Mouse (Mus musculus) thymus, postnatal 36 days (tissue): ENCODE results near the gene Ppp2r2c.

Source experiments
- DNase-seq, 2 experiments: peaks; one replicate each; pipeline ENCODE4 v3.0.0; 2022; ENCODE audit warnings: mixed read lengths in 2 of 2

Gene Ppp2r2c

GRCm38 (mm10) chr5:36898415-36899109, 30.2 kb downstream of the Ppp2r2c start:
- DNase-seq: no peak

DNA sequence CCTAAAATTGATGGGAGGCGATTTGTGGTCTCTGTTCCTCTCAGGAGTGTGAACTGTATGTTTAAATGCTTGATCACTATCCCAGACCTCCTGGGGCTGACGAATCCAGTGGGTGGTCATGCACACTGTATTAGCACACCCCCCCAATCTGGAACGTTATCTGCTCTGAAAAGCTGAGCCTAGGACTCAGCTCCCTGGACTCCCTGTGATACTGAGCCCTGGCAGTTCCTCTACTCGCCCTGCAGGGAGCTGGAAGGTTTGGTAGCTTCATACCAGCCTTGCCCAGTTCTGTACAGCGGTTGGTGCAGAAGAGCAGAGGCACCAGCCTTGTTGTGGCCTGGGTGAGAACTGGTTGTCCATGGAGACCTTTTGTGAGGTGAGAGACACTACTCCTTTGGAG, 31.1 kb downstream of the Ppp2r2c start:
- DNase-seq: no peak

DNA sequence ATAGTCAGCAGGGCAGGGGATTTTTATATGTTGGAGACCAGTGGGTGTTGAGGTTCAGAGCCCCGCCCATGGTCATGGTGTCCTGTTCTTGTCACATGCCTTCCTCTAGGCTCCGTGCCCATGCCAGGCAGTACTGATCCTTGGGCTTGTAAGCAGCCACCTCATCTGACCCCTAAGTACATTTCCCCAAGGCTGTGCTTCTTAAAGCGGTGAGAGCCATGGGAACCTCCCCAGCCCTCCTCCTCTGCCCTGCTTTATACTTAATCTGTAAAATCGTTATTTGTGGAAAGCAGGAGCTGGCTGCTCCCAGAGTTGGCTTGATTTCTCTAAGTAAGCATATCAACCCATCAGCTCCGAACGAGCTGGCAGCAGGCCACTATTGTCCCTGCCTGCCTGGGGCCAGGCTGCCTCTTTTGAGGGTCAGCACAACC, 31.9 kb downstream of the Ppp2r2c start:
- no peak for DNase-seq

DNA sequence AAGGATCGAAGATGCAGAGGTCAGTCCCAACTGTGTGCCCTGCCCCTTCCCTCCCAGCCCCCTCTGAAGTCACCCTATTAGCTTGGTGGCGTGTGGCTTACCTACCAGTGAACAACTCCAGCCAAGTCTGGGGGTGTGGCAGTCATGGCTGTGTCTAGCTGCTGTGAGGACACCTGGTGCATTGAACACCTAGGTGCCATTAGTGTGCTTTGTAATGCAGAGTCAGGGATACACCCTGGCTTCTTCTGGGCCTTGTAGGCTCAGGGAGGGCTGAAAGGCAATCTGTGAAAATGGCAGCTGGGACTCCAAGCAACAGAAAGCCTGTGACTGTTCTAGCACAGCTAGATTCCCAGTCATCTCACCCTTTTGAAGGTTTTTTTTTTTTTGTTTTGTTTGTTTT, 34.5 kb downstream of the Ppp2r2c start:
- DNase-seq: no peak

- no peak for DNase-seq
Observed at GRCm38 (mm10) chr5:36904131-36904530, 35.8 kb downstream of the Ppp2r2c start.

DNA sequence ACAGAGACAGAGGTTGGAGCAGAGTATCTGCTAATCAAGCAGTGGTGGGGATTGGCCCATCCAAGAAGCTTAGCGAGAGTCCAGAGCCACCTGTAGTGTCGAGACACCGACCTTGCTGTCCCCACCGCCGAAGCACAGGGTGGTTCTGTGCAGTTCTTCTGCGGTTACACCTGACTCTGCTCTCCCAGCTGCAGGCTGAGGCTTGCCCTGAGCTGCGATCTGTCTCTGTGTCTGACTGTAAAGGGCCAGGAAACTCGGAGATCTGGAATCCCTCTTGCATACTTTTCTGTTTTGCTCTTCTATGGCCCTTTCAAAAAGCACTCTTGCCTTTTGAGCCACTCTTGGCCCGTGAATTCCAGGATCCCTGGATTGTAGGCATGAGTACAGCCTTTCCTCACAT, 36.4 kb downstream of the Ppp2r2c start:
- DNase-seq: no peak

- DNase-seq: no peak
Observed at GRCm38 (mm10) chr5:36905216-36905615, 36.9 kb downstream of the Ppp2r2c start.

DNA sequence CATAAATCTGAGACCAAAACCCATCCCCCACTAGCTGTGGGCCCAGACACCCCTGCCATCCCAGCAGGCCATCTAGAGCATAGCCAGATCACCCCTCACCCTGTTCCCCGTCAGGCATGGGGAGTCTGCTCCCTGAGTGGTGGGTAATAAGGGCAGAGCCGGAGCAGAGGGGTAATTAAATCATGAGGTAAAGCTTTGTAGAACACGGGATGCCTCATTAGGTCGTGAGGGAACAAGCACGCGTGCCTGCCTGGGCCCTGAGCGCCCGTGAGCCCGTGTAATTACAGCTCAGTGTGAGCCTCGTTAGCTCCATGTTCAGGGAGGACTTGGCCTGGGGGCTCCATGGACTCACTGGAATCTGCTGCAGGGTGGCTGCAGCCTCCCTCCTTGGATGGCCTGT, 39.4 kb downstream of the Ppp2r2c start:
- no peak for DNase-seq

- DNase-seq: no peak
Observed at GRCm38 (mm10) chr5:36909545-36909944, 41.2 kb downstream of the Ppp2r2c start.

DNA sequence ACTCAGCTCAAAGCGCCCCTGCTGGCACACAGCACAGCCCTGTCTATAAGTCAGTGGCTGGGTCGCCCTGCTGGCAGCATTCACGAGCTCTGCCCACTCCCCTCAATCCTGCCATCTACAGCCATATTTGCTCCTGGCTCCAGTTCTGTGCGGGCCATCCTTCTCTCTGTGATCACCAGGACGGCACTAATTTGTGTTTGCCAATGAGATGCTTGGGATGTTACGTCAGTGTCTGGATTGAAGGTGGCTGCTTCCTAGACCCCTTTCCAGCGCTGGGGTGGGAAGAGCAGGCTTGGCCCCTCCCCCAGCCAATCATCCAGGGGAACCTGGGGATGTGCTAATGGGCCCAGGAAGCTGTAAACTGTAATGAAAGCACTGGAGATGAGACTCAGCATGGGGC, 42.7 kb downstream of the Ppp2r2c start:
- no peak for DNase-seq

DNA sequence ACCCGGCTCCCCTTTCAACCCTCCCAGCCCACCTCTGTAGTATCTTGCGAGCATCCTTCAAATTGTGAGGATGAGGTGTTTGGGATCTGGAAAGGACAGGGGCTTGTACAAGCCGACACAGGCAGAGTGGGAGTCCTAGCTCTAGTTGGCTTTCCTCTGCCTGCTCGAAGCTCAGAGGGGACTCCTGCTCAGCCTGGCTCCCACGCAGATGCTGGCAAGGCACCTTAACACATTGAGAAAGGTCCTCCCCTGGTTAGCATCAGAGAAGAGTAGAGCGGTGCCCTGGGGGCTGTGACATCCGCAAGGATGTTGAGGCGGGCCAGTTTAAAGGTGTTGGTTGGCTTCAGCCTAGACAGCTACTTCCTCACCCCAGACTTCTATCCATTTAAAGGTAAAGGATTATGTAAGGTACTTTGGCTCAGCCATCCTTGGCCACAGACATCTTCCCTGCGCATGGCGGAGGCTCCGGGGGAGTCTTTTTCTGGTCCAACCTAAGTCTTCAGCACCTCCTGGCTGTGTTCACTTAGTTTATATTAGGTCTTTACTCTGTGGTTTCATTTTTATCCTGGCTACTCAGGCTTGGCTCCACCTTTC, 43.5 kb downstream of the Ppp2r2c start:
- DNase-seq: no peak

GRCm38 (mm10) chr5:36912602-36913310, 44.4 kb downstream of the Ppp2r2c start:
- DNase-seq: no peak

GRCm38 (mm10) chr5:36915256-36915655, 46.9 kb downstream of the Ppp2r2c start:
- no peak for DNase-seq

- DNase-seq: no peak
Observed at GRCm38 (mm10) chr5:36916581-36916980, 48.3 kb downstream of the Ppp2r2c start.

- no peak for DNase-seq
Observed at GRCm38 (mm10) chr5:36917245-36917644, 48.9 kb downstream of the Ppp2r2c start.

DNA sequence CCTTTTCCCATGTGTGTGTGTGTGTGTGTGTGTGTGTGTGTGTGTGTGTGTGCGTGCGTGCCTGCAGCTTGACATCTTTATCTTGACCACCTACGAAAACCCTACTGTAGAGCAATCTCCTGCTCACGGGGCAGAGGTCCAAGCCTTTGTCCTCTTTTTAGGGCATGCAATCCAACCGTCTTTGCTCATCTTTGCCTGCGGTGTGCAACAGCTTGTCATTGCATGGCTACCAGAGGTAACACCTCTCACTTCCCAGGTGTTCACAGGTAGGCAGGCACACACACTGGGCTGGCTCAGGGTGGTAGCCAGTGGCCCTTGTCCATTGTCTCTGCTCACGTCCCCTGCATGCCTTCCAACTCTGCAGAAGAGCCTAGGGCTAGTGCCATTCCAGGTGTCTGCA, 49.7 kb downstream of the Ppp2r2c start:
- no peak for DNase-seq

- no peak for DNase-seq
Observed at GRCm38 (mm10) chr5:36920072-36920471, 51.8 kb downstream of the Ppp2r2c start.

DNA sequence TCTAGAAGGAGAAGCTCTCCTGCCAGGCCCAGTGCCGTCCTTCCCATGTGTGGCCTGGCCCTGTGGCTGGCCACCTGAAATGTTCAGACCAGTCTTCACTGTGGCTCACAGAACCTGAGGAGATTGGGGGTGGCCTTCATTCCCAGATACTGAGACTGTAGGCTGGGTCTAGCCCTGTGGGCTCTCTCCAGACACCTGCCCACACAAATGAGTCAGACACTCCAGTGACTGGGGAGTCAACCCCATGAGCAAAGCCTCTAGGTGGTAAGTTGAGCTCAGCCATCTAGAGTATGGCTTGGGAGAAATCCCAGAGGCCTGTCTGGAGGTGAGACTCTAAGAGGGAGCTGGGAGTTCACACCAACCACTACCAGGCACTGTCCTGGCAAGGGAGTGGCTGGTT, 53.6 kb downstream of the Ppp2r2c start:
- no peak for DNase-seq

- DNase-seq: no peak
Observed at GRCm38 (mm10) chr5:36922811-36923210, 54.5 kb downstream of the Ppp2r2c start.

DNA sequence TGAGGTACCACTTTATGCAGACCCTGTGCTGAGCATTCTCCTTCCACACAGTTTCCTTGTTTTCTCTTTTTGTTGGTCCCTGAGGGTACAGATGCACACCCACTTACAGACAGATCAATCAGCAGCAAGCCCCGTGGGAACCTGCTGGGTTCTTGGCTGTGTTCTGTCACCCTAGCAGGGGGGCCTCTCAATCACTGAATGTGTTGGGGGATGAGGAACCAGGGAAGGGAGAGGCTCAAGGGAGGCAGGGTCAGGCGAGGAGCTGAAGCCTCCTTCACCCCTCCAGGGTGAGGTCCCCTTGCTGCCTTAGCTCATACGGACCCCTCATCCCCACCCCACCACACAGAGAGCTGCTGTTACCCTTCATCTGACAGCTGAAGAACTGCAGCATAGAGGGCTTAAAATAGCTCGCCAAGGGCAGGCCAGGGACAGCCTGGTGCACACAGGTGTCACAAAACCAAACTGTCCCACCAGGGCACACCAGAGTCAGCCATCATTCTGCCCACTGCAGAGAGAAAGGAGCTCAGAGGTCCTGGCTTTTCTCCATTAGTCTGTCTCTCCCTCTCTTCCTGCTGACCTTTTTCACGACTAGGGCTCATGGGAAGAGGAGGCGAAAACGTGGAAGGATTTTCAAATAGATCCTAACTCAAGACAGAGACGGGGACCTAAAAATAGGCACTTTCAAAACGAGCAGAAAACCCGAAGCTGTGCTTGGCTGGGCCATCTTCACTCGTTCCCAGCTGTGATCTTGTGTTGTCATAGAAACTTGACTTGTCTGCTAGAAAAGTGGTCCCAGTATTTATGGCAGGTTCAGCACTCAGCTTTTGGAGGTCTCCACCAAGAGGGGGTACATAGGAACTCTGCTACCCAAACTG, 55.8 kb downstream of the Ppp2r2c start:
- DNase-seq: no peak

GRCm38 (mm10) chr5:36928701-36929100, 60.4 kb downstream of the Ppp2r2c start:
- peak; percentile 23 to 25 for DNase-seq

GRCm38 (mm10) chr5:36929376-36929775, 61.1 kb downstream of the Ppp2r2c start:
- DNase-seq: no peak

- no peak for DNase-seq
Observed at GRCm38 (mm10) chr5:36933383-36933782, 65.1 kb downstream of the Ppp2r2c start.
